Mouse (Mus musculus) lung, postnatal 0 days (tissue): ENCODE data around the gene Rinl. TPM values are rescaled to one million over a fixed set of nuclear protein-coding genes. Genes with fewer than 3 reads are reported as not detected.

Experiments used
- ATAC-seq: fragments of 200-750 bp; cut with Nextera tagmentation; 2 replicates; pipeline ENCODE4 v1.8.0; 2017; ENCODE audit warnings: moderate library complexity
- DNase-seq: peaks from one replicate; pipeline ENCODE4 v3.0.0-alpha.2; 2016; ENCODE audit warnings: low spot score
- H3K27ac ChIP-seq: fragments of 300-500 bp; sonication (generic); 2 replicates; pipeline ENCODE4 v1.5.1; 2014; ENCODE audit warnings: antibody characterized with exemption, mild to moderate bottlenecking, low read length, mixed read lengths
- H3K27me3 ChIP-seq: fragments of 300-500 bp; sonication (generic); replicated peaks from 2 replicates; pipeline ENCODE4 v1.6.1; 2014; ENCODE audit warnings: low read length, mixed read lengths; ENCODE audit not compliant: insufficient read depth
- H3K36me3 ChIP-seq: fragments of 300-500 bp; sonication (generic); 2 replicates; pipeline ENCODE4 v1.6.1; 2014; ENCODE audit warnings: low read length, mixed read lengths; ENCODE audit not compliant: insufficient read depth
- H3K4me1 ChIP-seq: fragments of 300-500 bp; sonication (generic); 2 replicates; pipeline ENCODE4 v1.6.1; 2014; ENCODE audit warnings: antibody characterized with exemption, low read depth, low read length, mixed read lengths; ENCODE audit not compliant: insufficient read depth
- H3K4me2 ChIP-seq: fragments of 300-500 bp; sonication (generic); replicated peaks from 2 replicates; pipeline ENCODE4 v1.6.1; 2014; ENCODE audit warnings: low read depth, mild to moderate bottlenecking, low read length, moderate library complexity, mixed read lengths
- H3K4me3 ChIP-seq: fragments of 300-500 bp; sonication (generic); 2 replicates; pipeline ENCODE4 v1.5.1; 2014; ENCODE audit warnings: low read depth, low read length
- H3K9ac ChIP-seq: fragments of 300-500 bp; sonication (generic); replicated peaks from 2 replicates; pipeline ENCODE4 v1.6.1; 2014; ENCODE audit warnings: low read depth, mild to moderate bottlenecking
- H3K9me3 ChIP-seq: fragments of 300-500 bp; sonication (generic); 2 replicates; pipeline ENCODE4 v1.6.1; 2016; ENCODE audit warnings: low read length, mixed read lengths
- CTCF ChIP-seq: IDR thresholded peaks from 2 replicates; pipeline ENCODE4 v1.5.1; 2016; ENCODE audit warnings: antibody characterized with exemption, mild to moderate bottlenecking
- EP300 ChIP-seq: IDR thresholded peaks from 2 replicates; pipeline ENCODE4 v1.6.1; 2016; ENCODE audit warnings: antibody characterized with exemption, mild to moderate bottlenecking, control low read depth
- WGBS: fragments of 180-500 bp; shearing (Covaris S2); extraction: QIAGEN DNeasy Blood & Tissue Kit; methylation state at CpG from one replicate; pipeline ENCODE4 v1.1.7; 2014; 5-methylcytosine and 5-hydroxymethylcytosine counted together
- polyA plus RNA-seq: library from polyadenylated mRNA; unstranded; fragments of >200 nt; fragmentation: Nextera tagmentation; extraction: Ambion mirVana; gene quantifications from 2 replicates; pipeline ENCODE4 v1.2.1, GENCODE M21; 2015

Gene Rinl
- polyA plus RNA-seq, 1 experiment from 2014 or later, result 10.2 TPM

DNA sequence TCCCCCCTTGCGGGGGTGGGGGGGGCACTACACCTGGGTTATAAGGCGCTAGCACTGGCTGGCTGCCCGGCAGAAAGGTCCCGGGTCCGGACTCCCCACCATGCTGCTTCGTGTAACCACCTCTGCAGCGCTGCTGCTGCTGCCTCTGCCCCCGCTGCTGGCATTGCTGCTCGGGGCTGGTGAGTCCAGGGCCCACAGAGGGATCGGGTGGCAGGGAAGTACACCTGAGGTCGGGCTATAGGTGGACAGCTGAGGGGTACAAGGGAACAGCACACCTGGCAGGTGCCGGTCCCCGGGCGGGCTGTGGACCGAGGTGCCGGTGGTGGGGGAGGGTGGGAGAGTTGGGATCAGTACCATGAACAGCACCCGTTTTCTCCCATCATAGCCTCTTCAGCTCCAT lies 32.7 kb upstream of the Rinl start, which contains the start of gene Ccer2:
TSS of gene Ccer2 (plus strand) at position 96 of the 400 bp plus-strand sequence.
- TF ChIP-seq CTCF (no peak), EP300 (no peak)
- H3K4me1 ChIP-seq, result no peaks in the 10 kb centered on the region
- 0 out of 2 replicates have a peak, but pooled peaks cover 7% of the 10 kb centered on the region for H3K27me3 ChIP-seq
- no peak within 1 kb of the TSS for H3K4me3 ChIP-seq
- DNase-seq, result no peak
- H3K9me3 ChIP-seq, result no peaks in the 10 kb centered on the region
- peak; percentile 18 for ATAC-seq
- peaks cover 13% of the 10 kb centered on the region; the same call in 1 of the 2 replicates for H3K36me3 ChIP-seq
- no peak within 1 kb of the TSS for H3K9ac ChIP-seq
- H3K27ac ChIP-seq, result no peak within 1 kb of the TSS
- 0 out of 2 replicates have a peak within 1 kb of the TSS, but pooled peaks have one; percentile 22 for H3K4me2 ChIP-seq
- 3% methylated on average over 12 of the region's 17 CpGs for WGBS

DNA sequence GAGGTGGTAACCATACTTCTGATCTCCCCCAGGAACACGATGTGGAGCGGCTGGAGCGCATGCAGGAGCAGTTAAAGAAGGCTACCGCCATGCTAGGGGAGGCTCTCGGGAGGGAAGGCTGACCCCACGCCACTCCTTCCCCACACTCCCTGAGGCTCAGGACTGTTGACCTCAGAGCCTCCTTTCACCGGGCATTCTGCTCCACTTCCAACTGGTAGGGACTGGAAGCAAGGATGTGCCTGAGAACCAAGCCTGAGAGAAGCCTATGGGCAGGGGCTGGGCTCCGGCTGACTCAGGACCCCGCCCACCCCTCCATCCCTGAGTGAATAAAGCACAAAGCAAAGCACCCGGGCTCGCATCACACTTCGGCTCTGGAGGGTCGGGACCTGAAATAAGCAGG lies 30.1 kb upstream of the Rinl start:
- WGBS, result 86% methylated on average over 13 of the region's 13 CpGs
- no peak overlapping the region for H3K27ac ChIP-seq
- H3K27me3 ChIP-seq, result 0 out of 2 replicates have a peak, but pooled peaks cover 7% of the 10 kb centered on the region
- no peak overlapping the region for H3K9ac ChIP-seq
- peaks cover 13% of the 10 kb centered on the region; the same call in 1 of the 2 replicates for H3K36me3 ChIP-seq
- no peaks in the 10 kb centered on the region for H3K9me3 ChIP-seq
- H3K4me1 ChIP-seq, result no peaks in the 10 kb centered on the region
- no peak overlapping the region for H3K4me2 ChIP-seq
- TF ChIP-seq CTCF, result no peak
- H3K4me3 ChIP-seq, result no peak overlapping the region
- ATAC-seq, result no peak
- no peak for DNase-seq

DNA sequence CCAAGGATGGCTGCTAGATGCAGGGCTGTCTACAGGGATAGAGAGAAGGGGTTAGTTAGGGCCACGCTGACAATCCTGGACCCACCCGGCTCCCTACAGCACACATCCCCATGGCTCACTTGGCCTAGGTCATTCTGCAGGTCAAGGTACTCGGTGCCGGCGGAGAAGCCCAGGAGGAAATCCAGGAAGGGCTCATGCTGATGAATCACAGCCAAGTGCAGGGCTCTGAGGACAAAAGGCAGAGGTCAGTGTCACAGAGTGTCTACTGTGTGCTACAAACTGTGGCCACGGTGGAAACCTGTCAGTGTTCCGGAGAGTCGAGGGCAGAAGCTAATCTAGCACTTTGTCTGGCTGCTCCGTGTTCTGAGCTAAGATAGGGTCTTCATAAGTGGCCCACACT lies 26.9 kb upstream of the Rinl start:
- no peak for TF ChIP-seq EP300
- TF ChIP-seq CTCF, result no peak
- no peaks in the 10 kb centered on the region for H3K9me3 ChIP-seq
- no peak overlapping the region for H3K27ac ChIP-seq
- WGBS, result 87% methylated on average over 9 of the region's 9 CpGs
- H3K36me3 ChIP-seq, result peaks cover 13% of the 10 kb centered on the region; the same call in 1 of the 2 replicates
- DNase-seq (no peak), ATAC-seq (no peak)
- no peak overlapping the region for H3K9ac ChIP-seq
- H3K4me1 ChIP-seq, result peaks cover 6% of the 10 kb centered on the region; the same call in 1 of the 2 replicates
- no peak overlapping the region for H3K4me2 ChIP-seq
- no peaks in the 10 kb centered on the region for H3K27me3 ChIP-seq
- H3K4me3 ChIP-seq, result no peak overlapping the region

DNA sequence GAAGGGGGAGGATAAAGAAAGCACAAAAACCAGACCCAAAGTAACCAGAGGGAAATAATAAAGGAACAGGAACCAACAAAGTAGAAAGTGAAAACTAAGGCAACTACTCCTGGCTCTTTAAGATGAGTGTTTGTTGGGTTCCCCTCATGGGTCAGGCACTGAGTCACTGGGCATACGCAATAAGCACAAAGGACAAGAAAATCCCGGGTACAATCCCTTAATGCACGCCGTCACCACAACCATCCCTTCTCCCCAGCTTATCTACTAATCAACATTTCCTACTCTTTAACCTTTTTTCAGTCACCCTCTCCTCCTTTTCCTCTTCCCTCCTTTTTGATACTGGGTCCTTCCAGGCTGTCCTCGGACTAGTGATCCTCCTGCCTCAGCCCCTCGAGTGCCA lies 23.6 kb upstream of the Rinl start:
- H3K9me3 ChIP-seq, result no peaks in the 10 kb centered on the region
- no peak overlapping the region for H3K9ac ChIP-seq
- peak; percentile 10 for DNase-seq
- ATAC-seq, result no peak
- H3K4me3 ChIP-seq, result peak overlapping the region; percentile 72; the same call in 1 of the 2 replicates
- H3K27ac ChIP-seq, result no peak overlapping the region
- peak overlapping the region; percentile 64 for H3K4me2 ChIP-seq
- H3K36me3 ChIP-seq, result peaks cover 7% of the 10 kb centered on the region; the same call in 1 of the 2 replicates
- no peaks in the 10 kb centered on the region for H3K27me3 ChIP-seq
- 79% methylated on average over 6 of the region's 6 CpGs for WGBS
- TF ChIP-seq CTCF (no peak), EP300 (no peak)
- peaks cover 6% of the 10 kb centered on the region; the same call in 1 of the 2 replicates for H3K4me1 ChIP-seq

DNA sequence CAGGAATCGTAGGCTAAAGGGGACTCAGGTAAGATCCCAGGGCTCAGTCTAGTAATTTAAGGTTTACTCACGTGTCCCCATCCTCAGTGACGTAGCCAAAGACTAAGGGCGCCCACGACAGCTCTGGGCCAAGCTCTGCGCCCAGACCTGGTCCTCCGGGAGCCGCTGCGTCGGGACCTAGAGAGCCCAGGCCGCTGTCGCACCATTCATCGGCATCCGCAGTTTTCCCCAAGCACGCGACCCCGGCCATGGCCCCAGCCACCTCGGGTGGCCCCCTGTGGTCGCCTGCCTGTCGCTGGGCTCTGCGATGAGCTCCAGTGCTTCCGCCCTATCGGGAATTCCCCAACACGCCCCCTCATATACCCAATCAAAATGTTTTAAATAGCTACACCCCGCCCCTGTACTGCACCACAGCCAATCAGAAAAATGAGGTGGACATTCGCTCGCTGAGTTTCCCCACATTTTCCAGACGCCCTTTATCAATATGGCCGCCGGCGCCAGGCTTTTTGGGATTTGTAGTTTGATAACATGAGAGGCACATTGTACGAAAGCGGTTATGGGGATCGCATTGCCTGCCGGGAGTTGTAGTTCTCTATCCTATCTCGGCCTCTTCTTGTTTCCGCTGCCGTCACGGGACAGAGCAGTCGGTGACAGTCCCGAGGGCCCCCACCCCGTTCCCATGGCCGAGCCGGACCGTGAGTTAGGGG lies 22.4 kb upstream of the Rinl start, which contains the start of gene Sirt2:
TSS of gene Sirt2 (plus strand) at position 563 of the 707 bp plus-strand sequence.
- under 1% methylated on average over 45 of the region's 45 CpGs for WGBS
- Histone ChIP-seq H3K4me3 (peak within 1 kb of the TSS; percentile 72), H3K27ac (peak within 1 kb of the TSS; percentile 57; the same call in 1 of the 2 replicates), H3K27me3 (no peaks in the 10 kb centered on the region), H3K4me1 (peaks cover 6% of the 10 kb centered on the region; the same call in 1 of the 2 replicates), H3K9me3 (no peaks in the 10 kb centered on the region), H3K9ac (peak within 1 kb of the TSS; percentile 44), H3K4me2 (peak within 1 kb of the TSS; percentile 65), H3K36me3 (no peaks in the 10 kb centered on the region)
- ATAC-seq (peak; percentile 98), DNase-seq (peak; percentile 99)
- TF ChIP-seq CTCF (peak; percentile 34), EP300 (peak; percentile 91)

DNA sequence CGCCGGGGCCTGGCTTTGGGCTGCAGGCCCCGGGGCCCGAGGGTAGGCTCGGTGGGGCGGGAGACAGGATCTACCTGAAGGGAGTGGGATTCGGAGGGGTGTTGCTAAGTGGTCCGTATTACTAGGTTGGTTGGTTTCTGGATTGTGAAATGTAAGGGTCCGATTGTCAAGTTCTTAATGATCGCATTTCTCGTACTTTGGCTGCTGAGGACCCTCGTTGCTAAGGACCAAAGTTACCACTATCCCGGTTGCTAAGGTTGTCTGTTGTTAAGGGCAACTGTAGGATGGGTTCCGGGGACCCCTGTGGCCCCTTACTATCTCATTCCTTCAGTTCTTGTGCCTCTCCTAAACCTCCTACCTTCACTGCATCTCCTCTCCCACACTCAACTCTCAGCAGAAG lies 21.9 kb upstream of the Rinl start:
- Histone ChIP-seq H3K27me3 (no peaks in the 10 kb centered on the region), H3K9me3 (no peaks in the 10 kb centered on the region), H3K4me2 (peak overlapping the region; percentile 65), H3K4me1 (peaks cover 6% of the 10 kb centered on the region; the same call in 1 of the 2 replicates), H3K36me3 (no peaks in the 10 kb centered on the region), H3K27ac (no peak overlapping the region), H3K9ac (peak overlapping the region; percentile 44; the same call in 1 of the 2 replicates), H3K4me3 (peak overlapping the region; percentile 72)
- no peak for ATAC-seq
- under 1% methylated on average over 14 of the region's 14 CpGs for WGBS
- peak; percentile 22 for DNase-seq
- no peak for TF ChIP-seq CTCF
